Mouse (Mus musculus) MN1 (cell line): Measurements from ENCODE around the gene OR5BS1P.
"Not testable (repeated sequence)": the region's sequence is repeated elsewhere in the genome, so short reads cannot be mapped to it uniquely, and the experiment has no call there.

ENCODE experiments used
- DNase-seq: peaks from one replicate; pipeline ENCODE4 v3.0.0-alpha.2; 2016; ENCODE audit warnings: low spot score

The OR5BS1P gene

DNA sequence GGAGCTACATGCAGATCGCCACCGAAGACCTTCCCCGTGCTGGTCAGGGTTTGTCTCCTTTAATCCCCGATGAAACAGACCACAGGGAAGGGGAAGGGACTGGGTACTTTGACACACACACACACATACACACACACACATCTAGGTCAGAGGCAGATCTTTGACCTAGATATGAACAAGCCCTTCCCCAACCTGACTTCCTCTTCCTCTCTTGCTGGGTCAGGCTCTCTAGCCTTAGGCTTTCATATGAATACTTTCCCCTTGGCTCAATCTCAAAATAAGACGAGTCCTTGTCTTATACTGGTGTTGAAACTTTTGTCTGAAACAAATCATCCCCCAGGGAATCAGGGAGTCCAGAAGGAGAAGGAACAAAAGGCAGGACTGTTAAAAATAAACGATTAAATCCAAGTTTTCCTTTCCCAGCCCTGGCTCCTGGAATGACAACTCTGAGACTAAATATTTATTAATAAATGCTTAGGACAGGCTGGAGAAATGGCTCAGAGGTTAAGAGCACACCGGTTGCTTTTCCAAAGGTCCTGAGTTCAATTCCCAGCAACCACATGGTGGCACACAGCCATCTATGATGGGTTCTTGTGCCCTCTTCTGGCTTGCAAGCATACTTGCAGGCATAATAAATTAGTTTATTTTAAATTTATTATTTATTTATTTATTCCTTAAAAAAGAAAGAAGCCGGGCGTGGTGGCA, 36.7 kb downstream of the OR5BS1P start:
- DNase-seq, result no peak

GRCm38 (mm10) chr15:98507321-98507720, 37.6 kb downstream of the OR5BS1P start:
- no peak for DNase-seq

DNA sequence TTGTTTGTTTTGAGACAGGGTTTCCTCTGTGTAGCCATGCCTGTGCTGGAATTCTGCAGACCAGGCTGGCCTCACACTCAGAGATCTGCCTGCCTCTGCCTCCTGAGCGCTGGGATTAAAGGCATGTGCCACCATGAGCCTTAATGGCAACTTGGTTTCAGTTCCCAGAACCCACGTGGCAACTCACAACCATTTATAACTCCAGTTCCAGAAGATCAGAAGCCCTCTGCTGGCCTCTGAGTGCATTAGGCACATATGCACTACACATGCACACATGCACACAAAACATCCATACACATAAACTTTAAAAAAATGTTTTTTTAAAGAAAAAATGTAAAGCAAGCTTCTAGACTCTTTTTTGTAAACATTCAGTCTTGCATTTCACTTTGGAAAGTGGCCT, 39.7 kb downstream of the OR5BS1P start:
- no peak for DNase-seq

- DNase-seq, result peak; percentile 93
These were observed 41.0 kb downstream of the OR5BS1P start for GRCm38 (mm10) chr15:98510438-98511385.

GRCm38 (mm10) chr15:98511386-98511928, 41.8 kb downstream of the OR5BS1P start:
- peak; percentile 50 for DNase-seq

- DNase-seq, result no peak
These were observed 42.5 kb downstream of the OR5BS1P start for GRCm38 (mm10) chr15:98512232-98512631.

DNA sequence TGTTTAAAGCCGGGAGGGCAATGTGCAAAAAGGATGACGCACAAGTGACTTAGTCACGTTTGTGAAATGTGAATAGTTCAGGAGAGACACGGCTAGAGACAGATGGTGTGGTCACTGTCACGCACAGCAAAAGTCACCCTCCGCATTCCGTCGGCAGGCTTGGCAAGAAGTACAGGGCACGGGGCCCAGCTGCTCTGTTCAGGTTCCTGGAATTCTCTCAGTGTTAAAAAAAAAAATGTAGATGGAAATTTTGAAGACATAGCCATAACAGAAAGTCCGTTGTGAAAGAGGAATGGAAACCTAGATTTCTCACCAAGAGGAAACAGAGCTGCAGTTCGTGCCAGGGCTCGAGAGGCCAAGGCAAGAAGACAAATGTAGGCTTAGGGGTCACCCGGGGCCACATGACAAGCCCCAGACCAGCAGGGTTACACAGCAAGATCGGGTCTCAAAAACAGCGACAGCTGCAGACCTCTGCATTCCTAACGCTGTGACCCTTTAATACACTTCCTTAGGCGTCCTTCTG, 43.2 kb downstream of the OR5BS1P start:
- DNase-seq, result peak; percentile 56

- DNase-seq, result not testable (repeated sequence)
These were observed 44.0 kb downstream of the OR5BS1P start for GRCm38 (mm10) chr15:98513676-98514075.

GRCm38 (mm10) chr15:98514146-98514545, 44.5 kb downstream of the OR5BS1P start:
- DNase-seq, result no peak

GRCm38 (mm10) chr15:98514845-98515244, 45.1 kb downstream of the OR5BS1P start:
- DNase-seq, result not testable (repeated sequence)

GRCm38 (mm10) chr15:98517380-98518355, 48.0 kb downstream of the OR5BS1P start:
- peak; percentile 73 for DNase-seq

GRCm38 (mm10) chr15:98521245-98521644, 51.5 kb downstream of the OR5BS1P start:
- no peak for DNase-seq

GRCm38 (mm10) chr15:98526057-98526456, 56.4 kb downstream of the OR5BS1P start:
- peak; percentile 34 for DNase-seq

GRCm38 (mm10) chr15:98527056-98527771, 57.5 kb downstream of the OR5BS1P start:
- peak; percentile 49 for DNase-seq

- DNase-seq, result no peak
These were observed 58.4 kb downstream of the OR5BS1P start for GRCm38 (mm10) chr15:98528066-98528563.
